Mouse (Mus musculus): ENCODE data around the gene Gm9045. TPM values are rescaled to one million over a fixed set of nuclear protein-coding genes. Genes with fewer than 3 reads are reported as not detected.
"Not testable (repeated sequence)": the region's sequence is repeated elsewhere in the genome, so short reads cannot be mapped to it uniquely, and the experiment has no call there.

Gene Gm9045
- total RNA-seq (2021) (not detected), polyA plus RNA-seq (2012; rRNA removed) (not detected in 2 replicates)
- long read RNA-seq, result 0 reads

GRCm38 (mm10) chr10:118337731-118338130, at the start of gene Gm9045:
TSS of gene Gm9045 (minus strand) at chr10:118337831.
- H3K4me1 ChIP-seq (ENCODE audit: control insufficient read depth, insufficient read depth, low read length); H3K27me3 ChIP-seq (ENCODE audit: control insufficient read depth, insufficient read depth, low read length); H3K4me3 ChIP-seq; H3K36me3 ChIP-seq (ENCODE audit: control insufficient read depth, insufficient read depth, low read length); H3K9ac ChIP-seq (ENCODE audit: low read depth, low read length); DNase-seq; H3K79me2 ChIP-seq (replicated peaks; ENCODE audit: control insufficient read depth, insufficient read depth, low read length); H3K27ac ChIP-seq; intact Hi-C loops (cut with DNase I): not testable (repeated sequence)
- WGBS, result no CpG with 5 or more reads among the region's 14 CpGs

- H3K9ac ChIP-seq (ENCODE audit: low read depth, low read length), result no peak overlapping the region
- H3K4me1 ChIP-seq (ENCODE audit: control insufficient read depth, insufficient read depth, low read length), result no peaks in the 10 kb centered on the region
- H3K4me3 ChIP-seq, result no peak overlapping the region
- TF ChIP-seq POLR2A (IDR thresholded peaks at IDR 0.05; ENCODE audit: insufficient read depth, low read depth, low read length) (no peak), EP300 (IDR thresholded peaks at IDR 0.05; ENCODE audit: insufficient read depth, low read depth, low read length) (peak; percentile 51; the same call in 1 of the 2 replicates), CTCF (IDR thresholded peaks at IDR 0.05) (peak; percentile 97)
- intact Hi-C loops (cut with DNase I), result loop anchor here (1.0 kb wide), 1 partner anchor 214 kb away; no protein-coding TSS in a partner anchor
- WGBS, result 4% methylated on average over 10 of the region's 10 CpGs
- no peaks in the 10 kb centered on the region for H3K36me3 ChIP-seq (ENCODE audit: control insufficient read depth, insufficient read depth, low read length)
- no peak overlapping the region for H3K27ac ChIP-seq
- H3K27me3 ChIP-seq (ENCODE audit: control insufficient read depth, insufficient read depth, low read length), result no peaks in the 10 kb centered on the region; the same call in 1 of the 2 replicates
- H3K79me2 ChIP-seq (replicated peaks; ENCODE audit: control insufficient read depth, insufficient read depth, low read length), result no peaks in the 10 kb centered on the region
- peak; percentile 71 to 72 for DNase-seq
Measured at GRCm38 (mm10) chr10:118370443-118370842, 32.8 kb upstream of the Gm9045 start.

- Histone ChIP-seq H3K27me3 (ENCODE audit: control insufficient read depth, insufficient read depth, low read length) (no peaks in the 10 kb centered on the region; the same call in 1 of the 2 replicates), H3K27ac (no peak overlapping the region), H3K9ac (ENCODE audit: low read depth, low read length) (no peak overlapping the region), H3K79me2 (replicated peaks; ENCODE audit: control insufficient read depth, insufficient read depth, low read length) (no peaks in the 10 kb centered on the region), H3K4me1 (ENCODE audit: control insufficient read depth, insufficient read depth, low read length) (no peaks in the 10 kb centered on the region), H3K36me3 (ENCODE audit: control insufficient read depth, insufficient read depth, low read length) (no peaks in the 10 kb centered on the region), H3K4me3 (no peak overlapping the region)
- no peak for TF ChIP-seq CTCF (IDR thresholded peaks at IDR 0.05)
- TF ChIP-seq EP300 (IDR thresholded peaks at IDR 0.05; ENCODE audit: insufficient read depth, low read depth, low read length), result no peak
- no peak for TF ChIP-seq POLR2A (IDR thresholded peaks at IDR 0.05; ENCODE audit: insufficient read depth, low read depth, low read length)
- DNase-seq, result no peak
- 89% methylated on average over 9 of the region's 9 CpGs for WGBS
- intact Hi-C loops (cut with DNase I), result no loop called here
Measured at GRCm38 (mm10) chr10:118369518-118369917, 31.9 kb upstream of the Gm9045 start.

GRCm38 (mm10) chr10:118354005-118354404, 16.4 kb upstream of the Gm9045 start, which contains the start of gene Gm9049:
TSS of gene Gm9049 (minus strand) at chr10:118354105.
- H3K27ac ChIP-seq; intact Hi-C loops (cut with DNase I); H3K4me1 ChIP-seq (ENCODE audit: control insufficient read depth, insufficient read depth, low read length); H3K4me3 ChIP-seq; DNase-seq; H3K9ac ChIP-seq (ENCODE audit: low read depth, low read length); H3K27me3 ChIP-seq (ENCODE audit: control insufficient read depth, insufficient read depth, low read length); H3K36me3 ChIP-seq (ENCODE audit: control insufficient read depth, insufficient read depth, low read length); H3K79me2 ChIP-seq (replicated peaks; ENCODE audit: control insufficient read depth, insufficient read depth, low read length): not testable (repeated sequence)
- WGBS, result 80% methylated on average over 1 of the region's 11 CpGs

- H3K9ac ChIP-seq (ENCODE audit: low read depth, low read length); H3K4me1 ChIP-seq (ENCODE audit: control insufficient read depth, insufficient read depth, low read length); H3K36me3 ChIP-seq (ENCODE audit: control insufficient read depth, insufficient read depth, low read length); H3K27me3 ChIP-seq (ENCODE audit: control insufficient read depth, insufficient read depth, low read length); intact Hi-C loops (cut with DNase I); H3K27ac ChIP-seq; H3K79me2 ChIP-seq (replicated peaks; ENCODE audit: control insufficient read depth, insufficient read depth, low read length); DNase-seq; H3K4me3 ChIP-seq: not testable (repeated sequence)
- 78% methylated on average over 1 of the region's 14 CpGs for WGBS
Measured at GRCm38 (mm10) chr10:118348579-118348978, 10.9 kb upstream of the Gm9045 start, which contains the start of gene Gm9048. TSS of gene Gm9048 (minus strand) at chr10:118348679.

DNA sequence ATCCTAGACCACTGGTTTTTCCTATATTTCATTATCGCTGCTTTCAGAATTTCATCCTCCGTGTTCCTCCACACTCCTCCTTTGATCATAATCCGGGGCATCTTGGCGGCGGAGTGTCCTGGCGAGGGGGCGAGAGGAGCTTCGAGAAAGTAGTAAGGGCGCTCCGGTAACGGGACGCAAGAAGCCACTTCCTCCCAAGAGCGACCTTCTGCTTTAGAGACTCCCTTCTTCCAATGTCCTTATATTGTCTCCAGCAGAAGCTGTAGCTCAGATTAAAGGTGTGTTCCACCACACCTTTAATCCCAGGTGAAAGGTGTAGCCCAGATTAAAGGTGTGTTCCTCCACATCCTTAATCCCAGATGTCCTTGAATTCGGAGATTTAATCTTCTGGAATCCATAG, 5.5 kb upstream of the Gm9045 start, which contains the start of gene Gm9046:
Gene Gm9046 (minus strand): TSS at position 101 of the 400 bp plus-strand sequence.
- H3K9ac ChIP-seq (ENCODE audit: low read depth, low read length); H3K36me3 ChIP-seq (ENCODE audit: control insufficient read depth, insufficient read depth, low read length); H3K4me3 ChIP-seq; H3K4me1 ChIP-seq (ENCODE audit: control insufficient read depth, insufficient read depth, low read length); DNase-seq; intact Hi-C loops (cut with DNase I); H3K79me2 ChIP-seq (replicated peaks; ENCODE audit: control insufficient read depth, insufficient read depth, low read length); H3K27ac ChIP-seq; H3K27me3 ChIP-seq (ENCODE audit: control insufficient read depth, insufficient read depth, low read length): not testable (repeated sequence)
- no CpG with 5 or more reads among the region's 14 CpGs for WGBS

DNA sequence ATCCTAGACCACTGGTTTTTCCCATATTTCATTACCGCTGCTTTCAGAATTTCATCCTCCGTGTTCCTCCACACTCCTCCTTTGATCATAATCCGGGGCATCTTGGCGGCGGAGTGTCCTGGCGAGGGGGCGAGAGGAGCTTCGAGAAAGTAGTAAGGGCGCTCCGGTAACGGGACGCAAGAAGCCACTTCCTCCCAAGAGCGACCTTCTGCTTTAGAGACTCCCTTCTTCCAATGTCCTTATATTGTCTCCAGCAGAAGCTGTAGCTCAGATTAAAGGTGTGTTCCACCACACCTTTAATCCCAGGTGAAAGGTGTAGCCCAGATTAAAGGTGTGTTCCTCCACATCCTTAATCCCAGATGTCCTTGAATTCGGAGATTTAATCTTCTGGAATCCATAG, 5.3 kb downstream of the Gm9045 start, which contains the start of gene Gm9044:
Gene Gm9044 (minus strand): TSS at position 101 of the 400 bp plus-strand sequence.
- H3K4me3 ChIP-seq; H3K9ac ChIP-seq (ENCODE audit: low read depth, low read length); H3K79me2 ChIP-seq (replicated peaks; ENCODE audit: control insufficient read depth, insufficient read depth, low read length); H3K27me3 ChIP-seq (ENCODE audit: control insufficient read depth, insufficient read depth, low read length); DNase-seq; intact Hi-C loops (cut with DNase I); H3K36me3 ChIP-seq (ENCODE audit: control insufficient read depth, insufficient read depth, low read length); H3K27ac ChIP-seq; H3K4me1 ChIP-seq (ENCODE audit: control insufficient read depth, insufficient read depth, low read length): not testable (repeated sequence)
- no CpG with 5 or more reads among the region's 14 CpGs for WGBS

- H3K36me3 ChIP-seq (ENCODE audit: control insufficient read depth, insufficient read depth, low read length); H3K4me3 ChIP-seq; H3K27ac ChIP-seq; H3K4me1 ChIP-seq (ENCODE audit: control insufficient read depth, insufficient read depth, low read length); H3K79me2 ChIP-seq (replicated peaks; ENCODE audit: control insufficient read depth, insufficient read depth, low read length); DNase-seq; H3K27me3 ChIP-seq (ENCODE audit: control insufficient read depth, insufficient read depth, low read length); H3K9ac ChIP-seq (ENCODE audit: low read depth, low read length); intact Hi-C loops (cut with DNase I): not testable (repeated sequence)
- no CpG with 5 or more reads among the region's 11 CpGs for WGBS
Measured at GRCm38 (mm10) chr10:118326869-118327268, 10.8 kb downstream of the Gm9045 start, which contains the start of gene Gm9040. TSS of gene Gm9040 (minus strand) at chr10:118326969.

Measured in heart, adult 2 months (tissue).